Mouse (Mus musculus): ENCODE results near the gene Cacna1i. TPM values are rescaled to one million over a fixed set of nuclear protein-coding genes. Genes with fewer than 3 reads are reported as not detected.

The Cacna1i gene
- total and polyA plus RNA-seq, 2 experiments from 2014 or later: 0.58 to 11.1 TPM

GRCm38 (mm10) chr15:80289436-80289835, 2.4 kb downstream of the Cacna1i start:
- ATAC-seq (no peak), DNase-seq (peak; percentile 58)
- H3K4me2 ChIP-seq (ENCODE audit: low read depth): peak overlapping the region; percentile 77
- H3K9me3 ChIP-seq (ENCODE audit: low read length): no peaks in the 10 kb centered on the region
- no peaks in the 10 kb centered on the region for H3K4me1 ChIP-seq (ENCODE audit: insufficient read depth)
- TF ChIP-seq CTCF (IDR thresholded peaks at IDR 0.05; ENCODE audit: low read depth): peak; percentile 65
- 9% methylated on average over 10 of the region's 10 CpGs for WGBS
- no peak overlapping the region for H3K9ac ChIP-seq
- no peak overlapping the region for H3K27ac ChIP-seq (ENCODE audit: low read depth, low read length)
- H3K27me3 ChIP-seq (ENCODE audit: insufficient read depth, low read length): peaks cover 27% of the 10 kb centered on the region
- H3K4me3 ChIP-seq (ENCODE audit: low read depth, low read length): no peak overlapping the region; the same call in 1 of the 2 replicates
- H3K36me3 ChIP-seq (ENCODE audit: insufficient read depth): no peaks in the 10 kb centered on the region

- Histone ChIP-seq H3K27ac (ENCODE audit: low read depth, low read length) (no peak overlapping the region), H3K9me3 (ENCODE audit: low read length) (no peaks in the 10 kb centered on the region), H3K4me3 (ENCODE audit: low read depth, low read length) (no peak overlapping the region), H3K36me3 (ENCODE audit: insufficient read depth) (no peaks in the 10 kb centered on the region), H3K4me2 (ENCODE audit: low read depth) (no peak overlapping the region), H3K27me3 (ENCODE audit: insufficient read depth, low read length) (no peaks in the 10 kb centered on the region), H3K9ac (no peak overlapping the region), H3K4me1 (ENCODE audit: insufficient read depth) (no peaks in the 10 kb centered on the region)
- WGBS: 96% methylated on average over 1 of the region's 1 CpGs
- ATAC-seq (no peak), DNase-seq (no peak)
- peak; percentile 32; the same call in 1 of the 2 replicates for TF ChIP-seq CTCF (IDR thresholded peaks at IDR 0.05; ENCODE audit: low read depth)
Observed at GRCm38 (mm10) chr15:80297146-80297545, 10.1 kb downstream of the Cacna1i start.

- H3K9me3 ChIP-seq (ENCODE audit: low read length): no peaks in the 10 kb centered on the region
- no peak overlapping the region for H3K27ac ChIP-seq (ENCODE audit: low read depth, low read length)
- no peak for ATAC-seq
- H3K4me2 ChIP-seq (ENCODE audit: low read depth): no peak overlapping the region
- H3K4me3 ChIP-seq (ENCODE audit: low read depth, low read length): no peak overlapping the region
- no peaks in the 10 kb centered on the region for H3K27me3 ChIP-seq (ENCODE audit: insufficient read depth, low read length)
- TF ChIP-seq CTCF (IDR thresholded peaks at IDR 0.05; ENCODE audit: low read depth): no peak
- H3K36me3 ChIP-seq (ENCODE audit: insufficient read depth): no peaks in the 10 kb centered on the region
- H3K4me1 ChIP-seq (ENCODE audit: insufficient read depth): no peaks in the 10 kb centered on the region
- H3K9ac ChIP-seq: no peak overlapping the region
- 71% methylated on average over 14 of the region's 14 CpGs for WGBS
- no peak for DNase-seq
Observed at GRCm38 (mm10) chr15:80303779-80304178, 16.7 kb downstream of the Cacna1i start.

- WGBS: 78% methylated on average over 12 of the region's 12 CpGs
- Histone ChIP-seq H3K9ac (no peak overlapping the region), H3K9me3 (ENCODE audit: low read length) (no peaks in the 10 kb centered on the region), H3K36me3 (ENCODE audit: insufficient read depth) (no peaks in the 10 kb centered on the region), H3K27me3 (ENCODE audit: insufficient read depth, low read length) (no peaks in the 10 kb centered on the region), H3K4me1 (ENCODE audit: insufficient read depth) (no peaks in the 10 kb centered on the region), H3K4me2 (ENCODE audit: low read depth) (no peak overlapping the region), H3K27ac (ENCODE audit: low read depth, low read length) (no peak overlapping the region), H3K4me3 (ENCODE audit: low read depth, low read length) (no peak overlapping the region)
- TF ChIP-seq CTCF (IDR thresholded peaks at IDR 0.05; ENCODE audit: low read depth): no peak
- ATAC-seq (no peak), DNase-seq (no peak)
Observed at GRCm38 (mm10) chr15:80304188-80304587, 17.1 kb downstream of the Cacna1i start.

GRCm38 (mm10) chr15:80306146-80306545, 19.1 kb downstream of the Cacna1i start:
- TF ChIP-seq CTCF (IDR thresholded peaks at IDR 0.05; ENCODE audit: low read depth): no peak
- no peaks in the 10 kb centered on the region for H3K36me3 ChIP-seq (ENCODE audit: insufficient read depth)
- no peak for ATAC-seq
- H3K4me2 ChIP-seq (ENCODE audit: low read depth): no peak overlapping the region
- 68% methylated on average over 8 of the region's 8 CpGs for WGBS
- no peak for DNase-seq
- no peaks in the 10 kb centered on the region for H3K4me1 ChIP-seq (ENCODE audit: insufficient read depth)
- H3K4me3 ChIP-seq (ENCODE audit: low read depth, low read length): no peak overlapping the region
- H3K9me3 ChIP-seq (ENCODE audit: low read length): no peaks in the 10 kb centered on the region
- H3K27me3 ChIP-seq (ENCODE audit: insufficient read depth, low read length): no peaks in the 10 kb centered on the region
- no peak overlapping the region for H3K9ac ChIP-seq
- no peak overlapping the region for H3K27ac ChIP-seq (ENCODE audit: low read depth, low read length)

- DNase-seq: no peak
- Histone ChIP-seq H3K4me2 (ENCODE audit: low read depth) (no peak overlapping the region), H3K36me3 (ENCODE audit: insufficient read depth) (no peaks in the 10 kb centered on the region), H3K4me1 (ENCODE audit: insufficient read depth) (no peaks in the 10 kb centered on the region), H3K9me3 (ENCODE audit: low read length) (no peaks in the 10 kb centered on the region), H3K9ac (no peak overlapping the region), H3K4me3 (ENCODE audit: low read depth, low read length) (no peak overlapping the region), H3K27me3 (ENCODE audit: insufficient read depth, low read length) (no peaks in the 10 kb centered on the region), H3K27ac (ENCODE audit: low read depth, low read length) (no peak overlapping the region)
- ATAC-seq: peak; percentile 54
- WGBS: 7% methylated on average over 7 of the region's 7 CpGs
- TF ChIP-seq CTCF (IDR thresholded peaks at IDR 0.05; ENCODE audit: low read depth): no peak
Observed at GRCm38 (mm10) chr15:80314731-80315130, 27.7 kb downstream of the Cacna1i start.

- no peak overlapping the region for H3K9ac ChIP-seq
- H3K27ac ChIP-seq (ENCODE audit: low read depth, low read length): no peak overlapping the region
- 79% methylated on average over 6 of the region's 6 CpGs for WGBS
- H3K27me3 ChIP-seq (ENCODE audit: insufficient read depth, low read length): no peaks in the 10 kb centered on the region
- no peak overlapping the region for H3K4me3 ChIP-seq (ENCODE audit: low read depth, low read length)
- no peaks in the 10 kb centered on the region for H3K9me3 ChIP-seq (ENCODE audit: low read length)
- H3K4me1 ChIP-seq (ENCODE audit: insufficient read depth): no peaks in the 10 kb centered on the region
- H3K4me2 ChIP-seq (ENCODE audit: low read depth): no peak overlapping the region
- no peaks in the 10 kb centered on the region for H3K36me3 ChIP-seq (ENCODE audit: insufficient read depth)
- no peak for TF ChIP-seq CTCF (IDR thresholded peaks at IDR 0.05; ENCODE audit: low read depth)
- peak; percentile 18; the same call in 1 of the 2 replicates for ATAC-seq
- no peak for DNase-seq
Observed at GRCm38 (mm10) chr15:80316966-80317634, 30.1 kb downstream of the Cacna1i start.

All from forebrain, postnatal 0 days (tissue).